Mouse (Mus musculus): Measurements from ENCODE around the gene Adcy7. TPM values are rescaled to one million over a fixed set of nuclear protein-coding genes. Genes with fewer than 3 reads are reported as not detected.

Adcy7 gene
- polyA plus RNA-seq, 1 experiment from 2014 or later: 2.2 TPM

- under 1% methylated on average over 89 of the region's 91 CpGs for WGBS
- DNase-seq (ENCODE audit: low spot score): peak; percentile 84
- Histone ChIP-seq H3K27me3 (ENCODE audit: low read depth, poor library complexity, severe bottlenecking) (peaks cover 12% of the 10 kb centered on the region), H3K4me3 (peak within 1 kb of the TSS; percentile 100), H3K27ac (replicated peaks) (peak within 1 kb of the TSS; percentile 98), H3K36me3 (peaks cover 29% of the 10 kb centered on the region), H3K9me3 (replicated peaks) (no peaks in the 10 kb centered on the region), H3K4me1 (peaks cover 21% of the 10 kb centered on the region)
Observed at GRCm38 (mm10) chr8:88361708-88362428, 89.7 kb downstream of the Adcy7 start, which contains the start of gene Brd7. Gene Brd7 (minus strand): TSS chr8:88362194.

DNA sequence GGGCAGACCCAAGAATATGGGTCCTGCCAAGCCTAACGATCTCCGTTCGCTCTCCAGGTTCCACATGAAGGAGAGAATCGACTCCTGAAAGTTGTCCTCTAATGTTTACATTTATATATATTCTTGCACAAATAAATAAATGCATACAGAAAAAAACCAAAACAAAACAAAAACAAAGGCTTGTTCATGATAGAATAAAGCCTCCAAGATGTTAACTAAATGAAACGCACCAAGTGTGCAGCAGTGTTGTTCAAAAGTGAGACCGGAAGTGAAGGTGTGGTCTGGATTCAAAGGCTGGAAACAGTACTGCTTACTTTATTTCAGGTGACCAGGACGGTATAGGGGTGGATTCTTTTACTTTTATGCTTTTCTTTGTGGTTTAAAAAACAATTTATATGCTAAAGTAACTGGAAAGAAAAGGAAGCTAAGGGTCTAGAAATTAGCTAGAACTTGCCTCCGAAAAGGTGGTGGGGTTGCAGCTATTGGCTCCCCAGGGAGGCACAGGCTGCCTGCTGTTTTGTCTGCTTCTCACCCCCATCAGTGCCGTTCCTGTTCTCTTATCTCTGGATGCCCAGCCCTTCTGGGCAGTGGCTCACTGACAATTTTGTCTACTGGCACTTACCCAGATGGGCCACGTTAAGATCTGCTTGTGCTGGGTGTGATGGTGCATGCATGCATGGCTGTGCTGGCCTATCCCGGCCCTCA lies 90.4 kb downstream of the Adcy7 start:
- Histone ChIP-seq H3K9me3 (replicated peaks) (no peaks in the 10 kb centered on the region), H3K27me3 (ENCODE audit: low read depth, poor library complexity, severe bottlenecking) (peaks cover 12% of the 10 kb centered on the region), H3K4me1 (peaks cover 21% of the 10 kb centered on the region), H3K4me3 (peak overlapping the region; percentile 100), H3K27ac (replicated peaks) (no peak overlapping the region), H3K36me3 (peaks cover 22% of the 10 kb centered on the region)
- no peak for DNase-seq (ENCODE audit: low spot score)
- WGBS: 42% methylated on average over 11 of the region's 11 CpGs

DNA sequence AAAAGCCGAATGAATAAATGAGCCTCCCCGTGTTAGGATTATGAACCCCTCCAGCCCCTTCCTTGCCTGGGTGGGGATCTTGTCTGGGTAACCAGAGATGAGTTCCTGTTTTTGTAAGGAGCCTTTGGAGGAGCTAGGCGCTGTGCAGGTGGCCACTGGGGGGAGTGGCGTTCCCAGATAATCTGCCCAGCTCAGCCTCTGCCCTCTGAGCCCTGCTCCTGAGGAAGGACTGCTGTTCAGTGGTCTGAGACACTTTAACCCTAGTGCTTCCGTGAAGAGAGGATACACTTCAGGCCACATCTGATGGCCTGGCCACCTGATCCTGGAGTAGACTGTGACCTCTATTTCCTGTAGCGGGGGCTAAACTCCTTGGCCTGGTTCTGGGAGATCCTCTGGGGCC lies 97.0 kb downstream of the Adcy7 start:
- Histone ChIP-seq H3K9me3 (replicated peaks) (no peaks in the 10 kb centered on the region), H3K27ac (replicated peaks) (no peak overlapping the region), H3K36me3 (no peaks in the 10 kb centered on the region), H3K27me3 (ENCODE audit: low read depth, poor library complexity, severe bottlenecking) (peaks cover 4% of the 10 kb centered on the region; the same call in 1 of the 2 replicates), H3K4me1 (peaks cover 10% of the 10 kb centered on the region), H3K4me3 (no peak overlapping the region)
- 21% methylated on average over 6 of the region's 6 CpGs for WGBS
- DNase-seq (ENCODE audit: low spot score): peak; percentile 62

DNA sequence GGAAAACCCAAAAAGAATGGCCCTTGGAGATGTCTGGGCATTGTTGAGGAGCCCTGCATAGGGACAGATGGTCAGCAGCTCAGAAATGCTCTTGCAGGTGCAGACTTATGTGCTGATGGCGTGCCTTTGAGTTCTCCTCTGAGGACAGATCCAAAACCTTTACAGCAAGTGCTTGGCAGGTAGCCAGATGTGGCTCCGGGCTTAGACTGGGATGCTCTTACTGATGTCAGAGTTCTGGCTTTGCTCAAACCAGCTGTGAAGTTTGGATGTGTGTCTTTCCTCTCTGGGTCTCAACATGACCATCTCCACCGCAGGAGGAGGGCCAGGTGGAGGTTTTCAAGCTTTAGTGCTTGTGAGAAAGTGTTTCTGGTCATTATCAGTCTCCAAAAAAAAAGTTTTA lies 97.6 kb downstream of the Adcy7 start:
- Histone ChIP-seq H3K27me3 (ENCODE audit: low read depth, poor library complexity, severe bottlenecking) (peaks cover 4% of the 10 kb centered on the region; the same call in 1 of the 2 replicates), H3K9me3 (replicated peaks) (no peaks in the 10 kb centered on the region), H3K36me3 (no peaks in the 10 kb centered on the region), H3K4me1 (peaks cover 10% of the 10 kb centered on the region), H3K27ac (replicated peaks) (no peak overlapping the region), H3K4me3 (no peak overlapping the region)
- no peak for DNase-seq (ENCODE audit: low spot score)
- 80% methylated on average over 3 of the region's 3 CpGs for WGBS

GRCm38 (mm10) chr8:88371522-88371921 lies 99.3 kb downstream of the Adcy7 start:
- 87% methylated on average over 2 of the region's 2 CpGs for WGBS
- Histone ChIP-seq H3K4me1 (peaks cover 20% of the 10 kb centered on the region), H3K9me3 (replicated peaks) (no peaks in the 10 kb centered on the region), H3K27ac (replicated peaks) (no peak overlapping the region), H3K36me3 (no peaks in the 10 kb centered on the region), H3K27me3 (ENCODE audit: low read depth, poor library complexity, severe bottlenecking) (peaks cover 4% of the 10 kb centered on the region; the same call in 1 of the 2 replicates), H3K4me3 (no peak overlapping the region)
- DNase-seq (ENCODE audit: low spot score): no peak

DNA sequence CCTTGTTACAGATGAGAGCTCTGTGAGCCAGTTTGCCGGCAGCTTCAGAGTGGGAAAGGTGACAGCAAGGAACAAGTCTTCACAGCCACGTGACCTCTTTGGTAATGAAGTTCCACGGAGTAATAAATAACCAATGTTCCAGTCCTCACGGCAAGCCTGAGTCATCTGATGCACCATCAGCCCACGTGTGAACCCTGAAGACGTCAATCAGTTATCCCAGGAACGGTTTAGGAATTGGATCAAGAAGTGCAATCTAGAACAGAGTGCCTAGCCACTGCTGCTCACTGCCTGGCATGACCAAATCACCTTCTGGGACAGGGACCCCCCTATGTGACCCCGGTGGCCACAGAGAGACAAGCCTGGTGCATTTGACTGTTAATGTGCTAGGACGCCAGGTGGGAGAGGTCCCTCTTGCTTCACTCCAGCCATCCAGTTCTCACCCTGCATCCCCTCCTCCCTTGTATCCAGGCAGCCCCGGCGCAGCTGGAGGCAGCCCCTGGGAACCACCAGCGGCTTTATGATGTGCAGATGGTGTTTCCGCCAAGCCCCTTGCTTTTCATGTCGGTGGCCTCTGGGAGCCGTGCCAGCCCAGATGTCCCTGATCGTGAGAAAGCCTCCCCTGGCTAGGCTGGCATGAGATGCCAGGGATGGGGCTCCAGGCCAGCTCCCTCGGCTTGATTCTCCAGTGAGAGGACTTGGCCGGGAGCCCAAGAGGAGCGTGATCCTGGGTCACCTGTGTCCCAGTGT lies 104.8 kb downstream of the Adcy7 start:
- H3K27me3 ChIP-seq (ENCODE audit: low read depth, poor library complexity, severe bottlenecking): peaks cover 23% of the 10 kb centered on the region; the same call in 1 of the 2 replicates
- no peaks in the 10 kb centered on the region for H3K9me3 ChIP-seq (replicated peaks)
- H3K4me1 ChIP-seq: peaks cover 23% of the 10 kb centered on the region
- no peaks in the 10 kb centered on the region for H3K36me3 ChIP-seq
- WGBS: 72% methylated on average over 19 of the region's 19 CpGs
- H3K27ac ChIP-seq (replicated peaks): no peak overlapping the region
- H3K4me3 ChIP-seq: no peak overlapping the region
- no peak for DNase-seq (ENCODE audit: low spot score)

Other genes starting within 250 kb of the Adcy7 start
- gene Cnep1r1, start 153.6 kb upstream of the Adcy7 start, polyA plus RNA-seq (2016; fragmentation: Nextera tagmentation; extraction: Ambion mirVana): 43.4 and 43.6 TPM in 2 replicates
- 44.6 and 48.4 TPM in 2 replicates for gene Heatr3, start 134.5 kb upstream of the Adcy7 start, polyA plus RNA-seq (2016; fragmentation: Nextera tagmentation; extraction: Ambion mirVana)
- 8.2 and 9.5 TPM in 2 replicates for gene Tent4b, start 73.2 kb upstream of the Adcy7 start, polyA plus RNA-seq (2016; fragmentation: Nextera tagmentation; extraction: Ambion mirVana)
- 76.9 and 82.6 TPM in 2 replicates for gene Brd7, start 89.8 kb downstream of the Adcy7 start, polyA plus RNA-seq (2016; fragmentation: Nextera tagmentation; extraction: Ambion mirVana)
- gene Nkd1, start 249.0 kb downstream of the Adcy7 start, polyA plus RNA-seq (2016; fragmentation: Nextera tagmentation; extraction: Ambion mirVana): 72.3 and 80.1 TPM in 2 replicates

Data from midbrain, embryonic 10.5 days (tissue).